Mouse (Mus musculus) frontal cortex, postnatal 25 days (tissue): ENCODE measurements at regions not wholly inside any gene's neighbourhood (a gene's known extent, or its start where the extent isn't known, plus 50 kb on each side); places are given as distances from the start of the nearest gene placed in this dataset.

ENCODE experiments used
- DNase-seq, 2 experiments: peaks; one replicate each; pipeline ENCODE4 v3.0.0; 2022; ENCODE audit warnings: low spot score in 2 of 2

GRCm38 (mm10) chr7:130073388-130073787 lies 446.8 kb downstream of the Ate1 start:
- no peak for DNase-seq

GRCm38 (mm10) chr7:130073890-130074819 lies 446.0 kb downstream of the Ate1 start:
- peak in 1 of 2 experiments; percentile 5 for DNase-seq

GRCm38 (mm10) chr7:130082662-130083061 lies 437.5 kb downstream of the Ate1 start:
- DNase-seq: no peak

DNA sequence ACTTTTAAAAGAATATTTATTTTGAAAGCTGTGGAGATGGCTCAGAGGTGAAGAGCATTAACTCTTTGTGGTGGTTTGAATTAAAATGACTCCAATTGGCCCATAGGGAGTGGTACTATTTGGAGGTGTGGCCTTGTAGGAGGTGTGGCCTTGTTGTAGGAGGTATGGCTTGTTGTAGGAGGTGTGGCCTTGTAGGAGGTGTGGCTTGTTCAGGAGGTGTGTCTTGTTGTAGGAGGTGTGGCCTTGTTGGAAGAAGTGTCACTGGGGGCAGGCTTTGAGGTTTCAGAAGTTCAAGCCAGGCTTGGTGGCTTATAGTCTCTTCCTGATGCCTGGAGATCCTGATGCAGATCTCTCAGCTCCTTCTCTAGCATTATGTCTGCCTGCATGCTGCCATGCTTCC lies 434.5 kb downstream of the Ate1 start:
- DNase-seq: no peak

DNA sequence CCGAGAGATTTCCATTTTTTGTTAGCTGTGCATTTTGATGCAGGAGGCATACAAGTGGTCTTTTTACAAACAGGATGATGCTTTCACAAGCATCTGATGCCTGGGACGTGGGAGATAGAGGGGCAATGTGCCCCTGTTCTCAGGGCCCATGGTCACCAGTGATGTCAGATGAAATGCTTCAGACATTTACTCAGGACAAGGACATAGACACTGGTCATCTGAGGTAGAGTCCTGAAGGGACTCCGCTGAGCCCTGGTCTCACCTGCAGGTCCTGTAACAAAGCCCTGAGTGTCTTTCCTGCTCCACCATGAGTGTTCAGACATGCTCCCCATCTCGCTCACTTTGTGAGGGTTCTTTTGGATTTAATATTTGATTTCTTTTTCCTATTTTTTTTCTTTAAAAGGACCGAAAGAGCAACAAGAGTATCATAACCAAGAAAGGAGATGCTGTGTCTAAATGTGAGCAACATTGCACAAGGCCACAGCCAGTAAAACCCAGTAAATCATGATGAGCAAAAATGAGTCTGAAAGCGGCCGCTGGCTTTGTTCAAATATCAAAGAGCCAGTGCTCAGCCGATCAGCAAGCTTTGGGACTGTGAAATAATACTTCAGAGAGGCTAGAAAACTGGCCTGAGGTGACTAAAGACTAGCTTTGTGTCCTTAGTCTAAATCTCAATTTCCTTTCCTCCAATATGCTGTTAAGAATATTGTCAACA lies 430.1 kb downstream of the Ate1 start:
- no peak for DNase-seq

- no peak for DNase-seq
These were observed 428.2 kb downstream of the Ate1 start for GRCm38 (mm10) chr7:130091942-130092341.

DNA sequence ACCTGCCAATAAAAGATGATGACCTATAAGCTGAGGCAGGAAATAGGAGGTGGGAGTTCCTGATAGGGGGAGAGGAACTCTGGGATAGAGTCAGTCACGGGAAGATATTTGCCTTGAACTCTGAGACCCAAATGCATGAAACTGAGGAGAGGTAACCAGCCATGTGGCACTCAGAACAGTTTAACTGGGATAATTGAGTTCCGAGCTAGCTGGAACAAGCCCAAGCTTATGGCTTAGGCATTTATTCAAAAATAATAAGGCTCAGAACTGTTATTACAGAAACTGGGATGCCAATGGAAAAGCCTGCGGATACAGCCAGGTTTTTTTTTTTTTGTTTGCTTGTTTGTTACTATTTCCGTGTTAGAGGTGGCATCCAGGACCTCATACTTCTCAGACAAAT lies 425.0 kb downstream of the Ate1 start:
- no peak for DNase-seq

DNA sequence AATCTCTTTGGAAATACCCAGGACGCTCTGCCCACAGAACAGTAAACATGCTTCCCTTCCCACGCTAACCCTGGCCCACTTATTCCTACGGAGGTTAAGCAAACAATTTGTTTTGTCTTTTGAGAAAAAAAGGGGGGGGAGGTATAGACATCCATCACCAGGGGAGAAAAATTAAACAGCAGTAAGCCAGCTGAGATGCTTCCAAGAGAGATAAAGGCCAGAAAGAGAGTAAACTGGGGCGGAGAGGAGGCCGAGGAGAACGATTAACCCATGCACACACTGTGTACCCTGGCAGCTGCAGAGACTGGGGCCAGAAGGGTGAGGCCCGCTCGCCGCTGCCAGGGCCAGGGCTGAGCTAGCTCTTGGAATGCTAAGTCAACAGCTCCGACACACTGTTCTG lies 421.6 kb downstream of the Ate1 start:
- DNase-seq: no peak

DNA sequence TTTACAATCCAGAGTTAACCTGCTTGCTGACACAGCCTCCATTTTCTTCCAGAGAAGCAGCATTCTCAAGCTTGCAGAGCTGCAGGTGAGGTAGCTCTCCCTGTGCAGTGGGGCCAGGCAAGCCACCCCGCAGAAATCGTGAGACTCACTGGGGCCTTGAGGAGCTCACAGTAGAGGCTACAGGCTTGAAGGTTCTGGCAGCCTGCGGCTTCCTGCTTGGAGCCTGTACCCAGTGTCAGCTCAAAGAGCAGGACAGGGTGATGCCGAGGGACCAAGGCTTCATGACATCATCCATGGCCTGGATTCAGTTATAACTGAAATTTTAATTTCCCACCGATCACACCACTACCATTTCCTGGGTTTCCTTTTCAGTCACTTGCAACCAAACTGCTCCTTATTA lies 417.5 kb downstream of the Ate1 start:
- DNase-seq: no peak

DNA sequence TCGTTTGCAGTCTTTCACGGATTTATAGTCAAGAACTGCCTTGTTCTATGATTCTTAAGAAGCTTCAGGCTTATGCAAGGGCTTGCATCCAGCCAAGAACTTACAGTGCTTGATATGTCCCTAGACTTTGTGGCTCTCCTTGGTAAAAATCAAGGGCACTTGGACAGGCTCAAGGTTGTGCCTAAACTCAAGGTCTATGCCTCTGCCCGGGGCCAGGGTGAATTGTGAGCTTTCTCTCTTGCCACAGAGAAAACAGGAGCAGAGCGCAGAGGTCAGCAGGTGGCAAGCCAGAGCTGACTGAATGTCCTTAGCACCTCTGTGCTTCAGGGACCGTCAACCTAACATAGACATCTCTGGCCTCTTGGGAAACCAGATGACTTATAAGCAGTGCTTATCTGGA lies 413.2 kb downstream of the Ate1 start:
- DNase-seq: no peak

GRCm38 (mm10) chr7:130108362-130108761 lies 411.8 kb downstream of the Ate1 start:
- DNase-seq: no peak
